Mouse (Mus musculus) forebrain, postnatal 0 days (tissue): Measurements from ENCODE around the gene Ssr2. TPM values are rescaled to one million over a fixed set of nuclear protein-coding genes. Genes with fewer than 3 reads are reported as not detected.

Experiments
- ATAC-seq: fragments of 200-750 bp; cut with Nextera tagmentation; 2 replicates; pipeline ENCODE4 v1.8.0; 2017; ENCODE audit warnings: mild to moderate bottlenecking, moderate library complexity
- DNase-seq: peaks from one replicate; pipeline ENCODE4 v3.0.0-alpha.2; 2015
- H3K27ac ChIP-seq: fragments of 300-500 bp; sonication (generic); 2 replicates; pipeline ENCODE4 v1.5.1; 2014; ENCODE audit warnings: low read depth, mild to moderate bottlenecking, antibody characterized with exemption, low read length, moderate library complexity, mixed read lengths
- H3K27me3 ChIP-seq: fragments of 300-500 bp; sonication (generic); 2 replicates; pipeline ENCODE4 v1.6.1; 2014; ENCODE audit warnings: mild to moderate bottlenecking, low read length, mixed read lengths; ENCODE audit not compliant: insufficient read depth
- H3K36me3 ChIP-seq: fragments of 300-500 bp; sonication (generic); 2 replicates; pipeline ENCODE4 v1.6.1; 2014; ENCODE audit warnings: mild to moderate bottlenecking, moderate library complexity; ENCODE audit not compliant: insufficient read depth
- H3K4me1 ChIP-seq: fragments of 300-500 bp; sonication (generic); 2 replicates; pipeline ENCODE4 v1.6.1; 2014; ENCODE audit warnings: antibody characterized with exemption; ENCODE audit not compliant: insufficient read depth
- H3K4me2 ChIP-seq: fragments of 300-500 bp; sonication (generic); 2 replicates; pipeline ENCODE4 v1.6.1; 2014; ENCODE audit warnings: low read depth, mild to moderate bottlenecking, moderate library complexity
- H3K4me3 ChIP-seq: fragments of 300-500 bp; sonication (generic); 2 replicates; pipeline ENCODE4 v1.5.1; 2014; ENCODE audit warnings: low read depth, low read length, mixed read lengths
- H3K9ac ChIP-seq: fragments of 300-500 bp; sonication (generic); 2 replicates; pipeline ENCODE4 v1.6.1; 2014; ENCODE audit warnings: mild to moderate bottlenecking
- H3K9me3 ChIP-seq: fragments of 300-500 bp; sonication (generic); 2 replicates; pipeline ENCODE4 v1.6.1; 2016; ENCODE audit warnings: low read length
- CTCF ChIP-seq: sonication (generic); IDR thresholded peaks from 2 replicates; pipeline ENCODE4 v1.5.1; 2016; ENCODE audit warnings: antibody characterized with exemption, control low read depth, low read depth
- WGBS: fragments of 180-500 bp; shearing (Covaris S2); extraction: QIAGEN DNeasy Blood & Tissue Kit; methylation state at CpG from one replicate; pipeline ENCODE4 v1.1.7; 2014; 5-methylcytosine and 5-hydroxymethylcytosine counted together
- polyA plus RNA-seq: library from polyadenylated mRNA; unstranded; fragments of >200 nt; fragmentation: Nextera tagmentation; extraction: Ambion mirVana; gene quantifications from 2 replicates; pipeline ENCODE4 v1.2.1, GENCODE M21; 2015
- total RNA-seq: library from RNA; depleted of rRNA; stranded (reverse); fragments of >200 nt; gene quantifications from 2 replicates; pipeline ENCODE4 v1.2.3, GENCODE M21; 2014

Ssr2 gene
- total and polyA plus RNA-seq, 2 experiments from 2014 or later, result 204 to 254 TPM

GRCm38 (mm10) chr3:88615117-88615516 is 39.4 kb downstream of the Ssr2 start:
- 80% methylated on average over 5 of the region's 5 CpGs for WGBS
- no peak for DNase-seq
- Histone ChIP-seq H3K9me3 (no peaks in the 10 kb centered on the region), H3K36me3 (no peaks in the 10 kb centered on the region), H3K27me3 (no peaks in the 10 kb centered on the region), H3K27ac (no peak overlapping the region), H3K4me1 (0 out of 2 replicates have a peak, but pooled peaks cover 5% of the 10 kb centered on the region), H3K4me3 (no peak overlapping the region), H3K4me2 (no peak overlapping the region), H3K9ac (no peak overlapping the region)
- TF ChIP-seq CTCF, result no peak
- ATAC-seq, result no peak

- H3K27ac ChIP-seq, result 0 out of 2 replicates have a peak overlapping the region, but pooled peaks have one; percentile 35
- TF ChIP-seq CTCF, result no peak
- no peak overlapping the region for H3K4me3 ChIP-seq
- H3K4me1 ChIP-seq, result 0 out of 2 replicates have a peak, but pooled peaks cover 10% of the 10 kb centered on the region
- 22% methylated on average over 9 of the region's 9 CpGs for WGBS
- DNase-seq (peak; percentile 69), ATAC-seq (peak; percentile 62)
- no peak overlapping the region for H3K4me2 ChIP-seq
- no peak overlapping the region for H3K9ac ChIP-seq
- no peaks in the 10 kb centered on the region for H3K36me3 ChIP-seq
- H3K27me3 ChIP-seq, result no peaks in the 10 kb centered on the region
- H3K9me3 ChIP-seq, result no peaks in the 10 kb centered on the region
Measured at GRCm38 (mm10) chr3:88615902-88616391, 40.3 kb downstream of the Ssr2 start.

- H3K9me3 ChIP-seq, result no peaks in the 10 kb centered on the region
- no peak overlapping the region for H3K4me2 ChIP-seq
- H3K27ac ChIP-seq, result no peak overlapping the region
- no peaks in the 10 kb centered on the region for H3K36me3 ChIP-seq
- DNase-seq (no peak), ATAC-seq (no peak)
- WGBS, result 75% methylated on average over 3 of the region's 3 CpGs
- H3K9ac ChIP-seq, result no peak overlapping the region
- 0 out of 2 replicates have a peak, but pooled peaks cover 10% of the 10 kb centered on the region for H3K4me1 ChIP-seq
- no peak overlapping the region for H3K4me3 ChIP-seq
- H3K27me3 ChIP-seq, result no peaks in the 10 kb centered on the region
- TF ChIP-seq CTCF, result no peak
Measured at GRCm38 (mm10) chr3:88616951-88617500, 41.4 kb downstream of the Ssr2 start.

- Histone ChIP-seq H3K4me3 (no peak overlapping the region), H3K9ac (no peak overlapping the region), H3K4me1 (0 out of 2 replicates have a peak, but pooled peaks cover 10% of the 10 kb centered on the region), H3K27ac (no peak overlapping the region), H3K4me2 (no peak overlapping the region), H3K36me3 (no peaks in the 10 kb centered on the region), H3K9me3 (no peaks in the 10 kb centered on the region), H3K27me3 (no peaks in the 10 kb centered on the region)
- DNase-seq (no peak), ATAC-seq (no peak)
- 79% methylated on average over 8 of the region's 8 CpGs for WGBS
- TF ChIP-seq CTCF, result no peak
Measured at GRCm38 (mm10) chr3:88618074-88618871, 42.6 kb downstream of the Ssr2 start.

- Histone ChIP-seq H3K36me3 (no peaks in the 10 kb centered on the region), H3K9ac (no peak overlapping the region), H3K9me3 (no peaks in the 10 kb centered on the region), H3K27ac (no peak overlapping the region), H3K4me3 (no peak overlapping the region), H3K27me3 (no peaks in the 10 kb centered on the region), H3K4me1 (peaks cover 13% of the 10 kb centered on the region), H3K4me2 (no peak overlapping the region)
- 47% methylated on average over 9 of the region's 9 CpGs for WGBS
- ATAC-seq (no peak), DNase-seq (no peak)
- TF ChIP-seq CTCF, result no peak
Measured at GRCm38 (mm10) chr3:88619113-88620097, 43.7 kb downstream of the Ssr2 start.

GRCm38 (mm10) chr3:88620146-88620991 is 44.7 kb downstream of the Ssr2 start:
- TF ChIP-seq CTCF, result no peak
- no peaks in the 10 kb centered on the region for H3K9me3 ChIP-seq
- ATAC-seq, result no peak

More at GRCm38 (mm10) chr3:88620146-88620991, 44.7 kb downstream of the Ssr2 start:
- WGBS, result 15% methylated on average over 15 of the region's 15 CpGs
- no peak for DNase-seq
- Histone ChIP-seq H3K4me2 (peak overlapping the region; percentile 92), H3K36me3 (no peaks in the 10 kb centered on the region), H3K9ac (peak overlapping the region; percentile 95), H3K27me3 (no peaks in the 10 kb centered on the region), H3K4me3 (peak overlapping the region; percentile 92), H3K27ac (peak overlapping the region; percentile 94), H3K4me1 (peaks cover 22% of the 10 kb centered on the region)
